Mouse (Mus musculus) cerebellum, postnatal 14 days (tissue): ENCODE results near the gene Psmd4.
"Not testable (repeated sequence)": the region's sequence is repeated elsewhere in the genome, so short reads cannot be mapped to it uniquely, and the experiment has no call there.

Source experiments
- DNase-seq, 2 experiments: peaks; one replicate each; pipeline ENCODE4 v3.0.0; 2021; ENCODE audit warnings: mixed read lengths in 2 of 2

Gene Psmd4

DNA sequence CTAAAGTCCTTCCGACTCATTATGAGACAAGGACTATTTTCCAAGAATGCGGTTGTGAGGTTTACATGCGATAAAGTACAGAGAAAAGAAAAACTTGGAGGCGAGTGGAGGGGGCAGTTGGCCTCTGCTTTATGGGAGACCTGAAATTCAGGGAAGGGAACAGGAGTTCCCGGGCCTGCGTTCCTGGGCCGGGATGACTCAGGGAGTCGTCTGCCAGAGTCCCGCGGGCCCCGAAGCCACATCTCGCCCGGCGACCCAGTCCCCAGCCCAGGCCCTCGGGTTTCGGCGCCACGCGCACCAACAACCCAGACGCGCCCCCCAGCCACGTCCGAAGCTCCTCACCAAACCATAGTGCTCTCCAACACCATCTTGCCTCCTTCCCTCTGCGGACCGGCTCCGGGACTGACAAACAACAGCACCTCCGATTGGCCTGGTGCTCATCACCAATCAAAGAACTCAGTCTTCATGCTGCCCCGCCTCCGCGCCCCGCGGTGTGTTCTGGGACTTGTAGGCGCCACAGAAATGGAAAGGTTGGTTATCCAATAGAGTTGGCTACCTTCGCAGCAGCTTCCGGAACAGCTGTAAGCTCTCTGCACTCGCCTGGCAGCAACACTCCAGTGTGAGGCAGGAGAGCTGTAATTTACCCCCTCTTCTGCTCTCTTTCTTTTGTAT is at the start of gene Psmd4:
Gene Psmd4 (minus strand): TSS at position 449 of the 672 bp plus-strand sequence.
- DNase-seq: peak; percentile 97 to 98

DNA sequence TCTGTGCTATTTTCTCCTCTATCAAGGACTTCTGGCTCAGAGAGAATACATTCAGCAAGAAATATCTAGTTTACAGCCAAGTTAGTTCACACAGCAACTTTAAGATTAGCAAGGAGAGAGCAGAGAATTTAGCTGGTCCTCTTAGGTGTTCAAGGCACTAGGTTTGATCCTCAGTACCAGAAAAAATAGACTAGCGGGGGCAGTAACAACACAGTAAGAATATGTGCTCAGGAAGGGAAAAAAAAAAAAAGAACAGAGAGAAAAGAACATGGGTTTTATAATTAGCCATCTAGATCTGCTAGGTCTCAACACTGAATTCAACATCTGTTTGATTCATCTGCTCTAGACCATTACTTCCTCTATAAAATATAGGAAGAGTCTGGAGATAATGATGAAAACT is 45.7 kb upstream of the Psmd4 start:
- no peak for DNase-seq

DNA sequence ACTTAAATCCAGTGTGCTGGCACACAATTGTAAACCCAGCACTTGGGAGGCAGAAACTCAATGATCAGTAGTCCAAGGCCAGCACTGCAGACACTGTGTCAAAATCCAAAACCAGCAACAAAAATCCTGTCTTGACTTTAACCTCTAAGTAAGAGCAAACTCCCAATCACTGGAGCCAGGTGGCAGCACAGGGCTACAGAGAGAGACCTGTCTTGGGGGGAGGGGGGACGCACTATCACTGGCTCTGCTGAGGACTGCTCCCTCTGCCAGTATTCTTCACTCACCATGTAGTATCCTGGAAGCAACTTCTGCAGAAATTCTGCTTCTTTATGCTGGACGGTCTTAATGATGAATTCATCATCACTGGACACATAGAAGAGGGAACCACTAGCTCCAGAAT is 29.2 kb upstream of the Psmd4 start:
- no peak for DNase-seq

DNA sequence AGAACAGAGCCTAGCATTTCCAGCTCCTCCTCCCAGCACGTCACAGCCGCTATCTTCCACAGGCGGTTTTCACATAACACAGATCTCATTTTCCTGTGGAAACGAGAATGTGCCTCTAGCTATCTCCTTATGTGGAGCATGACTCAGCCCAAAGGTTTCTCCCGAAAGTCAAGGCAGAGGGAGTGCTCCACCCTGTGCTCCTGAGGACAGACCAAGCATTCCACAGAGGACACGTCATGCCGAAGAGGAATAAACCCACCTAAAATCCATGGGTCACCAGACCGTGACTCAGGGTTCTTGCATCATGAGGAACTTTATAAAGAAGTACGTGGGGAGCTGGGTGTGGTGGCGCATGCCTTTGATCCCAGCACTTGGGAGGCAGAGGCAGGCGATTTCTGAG is 24.2 kb upstream of the Psmd4 start:
- no peak for DNase-seq

DNA sequence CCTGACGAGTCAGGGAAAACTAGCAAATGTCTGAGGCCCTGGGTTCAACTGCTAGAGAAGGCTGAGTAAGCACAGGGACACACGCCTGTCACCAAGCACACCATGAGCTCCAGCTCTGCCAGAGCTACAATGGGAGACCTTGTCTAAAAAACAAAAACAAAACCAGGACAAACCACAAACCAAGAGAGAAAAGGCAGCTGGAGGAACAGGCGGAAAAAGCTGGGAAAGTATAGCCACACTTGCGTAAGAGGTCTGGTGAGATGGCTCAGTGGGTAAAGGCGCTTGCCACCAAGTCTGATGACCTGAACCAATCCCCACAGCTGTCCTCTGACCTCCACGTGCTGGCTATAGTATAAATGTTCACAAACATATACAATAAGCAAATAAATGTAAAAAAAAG is 23.7 kb upstream of the Psmd4 start:
- no peak for DNase-seq

DNA sequence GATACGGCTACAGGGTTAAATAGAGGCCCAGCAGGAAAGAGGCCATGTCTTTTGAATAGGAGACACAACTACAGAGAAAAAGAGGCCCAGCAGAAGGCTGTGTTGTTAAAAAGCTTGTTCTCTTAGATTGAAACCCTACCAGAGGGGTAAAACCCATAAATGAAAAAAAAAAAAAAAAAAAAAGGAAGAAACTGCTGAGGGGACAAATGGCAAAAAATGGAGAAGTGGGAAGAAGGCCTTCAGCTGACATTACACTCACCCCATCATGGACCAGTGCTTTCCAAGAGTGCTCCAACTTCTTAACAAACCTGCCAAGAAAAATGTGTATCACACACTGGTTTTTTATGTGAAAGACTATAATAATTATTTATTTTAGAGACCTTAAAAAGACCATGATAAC is 23.1 kb upstream of the Psmd4 start:
- DNase-seq: no peak

DNA sequence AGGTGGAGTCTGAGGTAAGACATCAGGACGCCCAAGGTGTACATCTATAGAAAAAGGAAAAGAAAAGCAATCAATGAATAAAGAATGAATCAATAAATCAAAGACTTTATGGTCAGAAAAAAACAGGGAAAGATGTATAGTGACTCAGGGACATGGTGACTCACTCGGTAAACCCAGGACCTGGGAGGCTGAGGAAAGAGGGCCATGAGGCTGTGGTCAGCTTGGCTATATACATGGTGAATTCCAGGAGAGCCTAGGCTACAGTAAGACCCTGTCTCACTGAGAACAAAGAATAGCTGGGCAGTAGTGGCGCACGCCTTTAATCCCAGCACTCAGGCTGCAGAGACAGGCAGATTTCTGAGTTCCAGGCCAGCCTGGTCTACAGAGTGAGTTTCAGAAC is 21.3 kb upstream of the Psmd4 start:
- no peak for DNase-seq

DNA sequence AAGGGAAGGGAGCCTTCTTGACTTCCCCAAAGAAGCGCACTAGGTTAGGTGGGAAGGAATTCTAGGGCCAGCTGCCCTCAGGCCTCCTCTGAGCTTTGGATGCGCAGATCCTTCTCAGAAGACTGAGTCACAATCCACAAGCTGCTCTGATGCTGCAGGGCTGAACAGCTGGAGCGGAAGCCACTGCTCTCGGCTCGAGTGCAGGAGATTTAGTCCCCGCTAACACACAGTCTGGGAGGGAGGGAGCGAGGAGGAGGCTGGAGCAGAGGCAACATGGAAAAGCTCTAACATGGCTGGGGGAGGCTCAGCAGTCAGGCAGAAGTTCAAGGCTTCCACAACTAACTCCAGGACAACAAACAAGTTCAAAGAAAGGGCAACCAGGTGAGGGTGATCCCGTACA is 15.7 kb upstream of the Psmd4 start:
- no peak for DNase-seq

DNA sequence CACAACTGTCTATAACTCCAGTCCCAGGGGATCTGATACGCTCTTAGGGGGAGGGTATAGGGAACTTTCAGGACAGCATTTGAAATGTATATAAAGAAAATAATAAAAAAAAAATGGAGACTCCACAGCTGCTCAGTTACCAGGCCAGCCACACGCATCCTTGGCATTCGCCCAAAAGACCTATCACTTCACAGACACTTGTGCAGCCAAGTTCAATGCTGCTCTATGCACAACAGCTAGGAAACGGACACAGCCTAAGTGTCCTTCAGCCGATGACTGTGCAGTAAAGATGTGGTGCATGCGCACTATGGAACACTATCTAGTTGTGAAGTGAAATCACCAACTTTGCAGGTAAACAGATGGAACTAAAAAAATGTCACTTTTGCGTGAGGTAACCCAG is 13.9 kb upstream of the Psmd4 start:
- no peak for DNase-seq

DNA sequence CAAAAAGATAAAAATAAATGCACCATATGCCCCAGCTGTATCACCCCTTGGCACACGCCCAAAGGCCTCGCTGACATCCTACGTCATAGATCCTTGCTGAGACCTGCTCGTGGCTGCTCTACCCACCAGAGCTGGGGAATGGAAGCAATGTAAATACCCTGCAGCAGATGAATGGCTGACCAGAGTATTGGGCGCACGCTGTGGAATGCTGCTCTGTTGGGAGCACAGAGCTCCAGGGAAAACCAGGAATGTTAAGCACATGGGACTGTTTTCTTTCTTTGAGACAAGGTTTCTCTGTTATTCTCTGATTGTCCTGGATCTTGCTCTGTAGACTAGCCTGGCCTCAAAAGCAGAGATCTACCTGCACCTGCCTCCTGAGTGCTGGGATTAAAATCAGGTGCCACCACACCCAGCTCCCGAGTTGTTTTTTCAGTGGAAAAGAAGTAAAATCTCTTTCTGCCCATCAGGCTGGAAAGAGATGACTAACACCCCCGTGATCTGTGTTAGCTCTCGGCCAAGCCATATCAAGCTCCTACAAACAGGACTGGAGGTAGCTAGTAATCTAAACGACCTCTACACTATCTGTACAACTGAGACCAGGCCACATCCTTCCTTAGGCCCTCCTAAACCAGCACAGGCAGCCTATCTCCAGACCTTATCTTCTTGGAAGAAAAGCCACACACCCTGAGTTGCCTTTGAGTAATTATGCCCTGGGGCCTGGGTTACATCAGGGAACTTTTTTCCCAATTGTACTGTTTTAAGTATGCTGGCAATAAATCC is 12.3 kb upstream of the Psmd4 start:
- peak; percentile 46 to 58 for DNase-seq

DNA sequence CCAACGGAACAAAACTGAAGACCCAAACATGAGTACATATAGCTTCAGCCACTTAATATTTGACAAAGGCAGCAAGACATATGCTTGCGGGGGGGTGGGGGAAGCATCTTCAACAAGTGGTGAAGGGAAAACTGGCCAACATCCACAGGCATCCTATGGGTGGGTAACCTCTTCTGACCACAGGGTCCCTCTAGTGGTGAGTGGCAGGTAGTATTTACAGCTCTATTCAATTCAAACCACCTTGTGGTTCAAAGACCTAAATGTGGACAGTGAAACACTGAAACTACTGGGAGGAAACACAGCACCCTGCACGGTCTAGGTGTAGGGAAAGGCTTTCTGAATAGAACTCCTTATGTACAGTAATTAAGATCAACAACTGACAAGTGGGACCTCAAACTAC is 11.3 kb upstream of the Psmd4 start:
- DNase-seq: peak; percentile 60 to 70

DNA sequence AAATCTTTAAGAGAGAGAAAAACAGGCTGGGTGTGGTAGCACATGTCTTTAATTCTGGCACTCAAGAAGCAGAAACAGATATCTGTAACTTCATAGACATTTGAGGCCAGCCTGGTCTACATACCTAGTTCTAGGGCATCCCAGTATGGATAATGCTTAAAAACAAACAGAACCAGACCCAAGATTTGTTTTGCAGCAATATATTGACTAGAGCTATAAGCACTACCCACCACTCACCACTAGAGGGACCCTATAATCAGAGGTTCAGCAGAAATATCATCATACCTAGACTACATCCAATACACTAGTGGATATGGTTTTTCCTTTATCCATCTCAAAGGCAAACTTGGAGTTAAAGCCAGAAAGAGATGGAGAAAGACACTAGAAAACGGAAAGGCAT is 10.5 kb upstream of the Psmd4 start:
- peak; percentile 68 to 74 for DNase-seq

DNA sequence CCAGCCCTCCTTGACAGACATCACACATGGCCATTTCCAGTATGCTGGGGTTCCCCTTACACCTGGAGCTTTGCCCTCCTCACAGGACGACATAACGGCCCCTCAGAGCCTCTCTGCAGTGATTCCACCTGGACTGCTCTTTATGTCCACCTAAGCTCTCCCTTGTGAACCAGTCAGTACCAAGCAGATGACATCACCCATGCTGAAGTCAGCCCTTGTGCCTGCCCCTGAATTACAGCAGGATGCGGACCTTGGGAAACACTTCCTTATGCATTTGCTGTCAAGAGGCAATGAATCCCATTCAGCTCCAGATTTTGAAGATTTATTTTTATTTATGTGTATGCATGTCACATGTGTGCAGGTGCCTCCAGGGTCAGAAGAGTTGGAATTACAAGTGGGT is 5.5 kb upstream of the Psmd4 start:
- DNase-seq: no peak

DNA sequence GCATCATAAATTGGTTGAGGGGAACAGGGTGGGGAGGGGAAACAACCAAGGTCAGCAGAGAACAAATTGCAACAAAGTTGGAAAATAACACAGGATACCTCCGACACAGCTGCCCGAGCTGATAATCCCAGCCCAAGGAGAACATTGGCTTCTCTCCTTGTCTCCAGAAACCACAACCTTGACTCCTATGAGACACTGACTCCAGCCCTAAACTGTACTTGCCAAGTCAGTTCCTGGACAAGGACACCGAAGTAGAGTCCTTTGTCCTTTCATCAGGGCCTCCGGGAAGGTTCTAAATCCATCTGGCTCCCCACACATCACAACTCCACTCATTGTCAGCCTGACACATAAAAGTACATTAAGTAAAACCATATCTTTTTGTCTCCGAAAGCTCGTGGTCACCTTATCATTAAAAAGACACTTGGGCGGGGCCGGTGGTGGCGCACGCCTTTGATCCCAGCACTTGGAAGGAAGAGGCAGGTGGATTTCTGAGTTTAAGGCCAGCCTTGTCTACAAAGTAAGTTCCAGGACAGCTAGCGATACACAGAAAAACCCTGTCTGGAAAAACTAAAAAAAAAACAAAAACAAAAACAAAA is 4.1 kb upstream of the Psmd4 start:
- DNase-seq: no peak

DNA sequence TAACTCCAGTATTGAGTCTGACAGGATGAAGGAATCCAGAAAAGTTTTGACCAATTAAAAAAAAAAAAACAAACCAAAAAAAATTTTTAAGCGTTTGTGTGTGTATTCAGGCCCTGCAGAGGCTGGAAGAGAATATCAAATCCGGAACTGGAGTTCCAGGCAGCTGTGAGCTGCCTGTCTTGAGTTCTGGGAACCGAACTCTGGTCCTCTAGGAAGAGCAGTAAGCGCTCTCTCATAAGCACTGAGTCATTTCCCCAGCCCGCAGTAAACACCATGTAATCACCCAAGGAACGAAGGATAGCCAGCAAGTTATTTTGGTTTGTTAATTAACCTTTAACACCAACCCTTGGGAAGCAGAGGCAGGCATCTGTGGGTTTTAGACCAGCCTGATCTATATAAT is 837 bp upstream of the Psmd4 start:
- no peak for DNase-seq

DNA sequence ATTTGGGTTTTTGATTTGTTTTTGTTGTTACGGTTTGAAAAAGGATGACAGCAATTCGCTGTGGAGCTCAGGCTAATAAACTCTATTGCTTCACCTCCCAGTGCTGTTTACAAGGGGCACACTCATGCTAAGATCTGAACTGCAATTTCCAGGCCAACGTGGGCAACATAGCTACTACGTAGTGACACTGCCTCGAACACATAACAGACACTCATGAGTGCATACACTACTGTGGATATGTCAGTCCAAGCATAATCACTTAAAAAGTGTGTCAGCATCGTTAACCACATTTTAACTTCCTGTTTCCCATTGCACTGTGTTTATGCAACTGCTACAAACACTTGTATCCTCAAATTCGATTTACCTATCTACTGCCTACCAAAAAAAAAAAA is 420 bp upstream of the Psmd4 start:
- DNase-seq: no peak

DNA sequence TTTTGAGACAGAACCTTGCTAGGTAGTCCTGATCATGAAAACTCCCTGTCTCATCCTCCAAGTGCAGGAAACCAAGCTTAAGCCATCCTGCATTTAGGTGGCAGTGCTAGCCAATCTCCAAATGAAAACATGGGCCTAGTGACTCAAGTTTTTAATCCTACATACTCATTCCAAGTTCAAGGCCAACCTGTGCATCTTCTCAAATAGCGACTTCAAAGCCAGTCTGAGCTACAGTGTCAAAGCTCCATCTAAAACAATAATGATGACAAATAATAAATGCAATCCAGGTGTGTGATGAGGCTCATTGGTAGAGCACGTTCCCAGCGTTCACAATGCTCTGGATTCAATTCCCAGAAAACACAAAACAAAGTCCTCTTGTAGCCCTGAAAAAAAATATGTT is 789 bp downstream of the Psmd4 start:
- DNase-seq: no peak

DNA sequence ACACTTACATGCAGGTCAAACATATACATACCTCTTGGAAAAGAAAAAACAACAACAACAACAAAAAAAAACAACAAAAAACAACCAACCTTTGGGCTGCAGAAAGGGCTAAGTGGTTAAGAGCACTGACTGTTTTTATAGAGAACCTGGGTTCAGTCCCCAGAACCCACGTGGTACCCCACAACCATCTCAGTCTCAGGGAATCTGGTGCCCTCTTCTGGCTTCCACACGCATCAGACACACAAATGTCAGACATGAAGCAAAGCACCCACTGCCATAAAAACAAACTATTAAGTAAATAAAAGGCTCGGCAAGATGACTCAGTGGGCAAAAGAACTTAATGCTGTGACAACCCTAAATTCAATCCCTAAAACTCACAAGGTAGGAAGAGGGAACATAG is 12.5 kb downstream of the Psmd4 start:
- no peak for DNase-seq

DNA sequence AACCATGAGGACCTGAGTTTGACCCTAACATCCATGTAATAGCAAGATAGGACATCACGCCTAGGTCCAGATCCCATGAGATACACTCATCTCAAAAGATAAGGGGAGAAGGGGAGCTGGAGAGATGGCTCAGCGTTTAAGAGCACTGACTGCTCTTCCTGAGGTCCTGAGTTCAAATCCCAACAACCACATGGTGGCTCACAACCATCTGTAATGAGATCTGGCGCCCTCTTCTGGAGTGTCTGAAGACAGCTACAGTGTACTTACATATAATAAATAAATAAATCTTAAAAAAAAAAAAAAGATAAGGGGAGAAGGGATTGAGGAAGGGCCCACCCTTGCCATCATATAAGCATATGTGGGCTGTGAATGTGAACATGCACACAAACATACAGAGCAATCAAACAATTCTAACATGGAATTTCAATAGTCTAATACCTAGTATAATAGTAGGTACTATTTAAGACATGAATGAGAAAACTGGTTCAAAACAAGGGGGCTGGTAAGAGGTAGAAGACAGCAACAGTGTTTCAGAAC is 13.1 kb downstream of the Psmd4 start:
- not testable (repeated sequence) for DNase-seq

DNA sequence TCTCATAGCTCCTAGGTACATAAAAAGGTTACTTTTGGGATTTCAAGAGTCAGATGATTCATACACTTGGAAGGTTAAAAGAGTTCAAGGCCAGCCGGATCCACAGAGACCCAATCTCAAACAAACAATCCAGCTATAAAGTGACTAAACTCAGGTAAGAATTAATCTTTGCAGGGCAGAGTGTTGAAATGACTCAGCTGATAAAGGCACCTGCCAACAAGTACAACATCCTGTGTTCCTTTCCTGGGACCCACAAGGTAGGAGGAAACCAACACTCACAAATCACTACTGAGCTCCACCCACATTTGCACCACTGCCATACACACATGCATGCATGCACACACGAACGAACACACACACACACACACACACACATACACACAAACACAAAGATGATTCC is 13.8 kb downstream of the Psmd4 start:
- DNase-seq: no peak

DNA sequence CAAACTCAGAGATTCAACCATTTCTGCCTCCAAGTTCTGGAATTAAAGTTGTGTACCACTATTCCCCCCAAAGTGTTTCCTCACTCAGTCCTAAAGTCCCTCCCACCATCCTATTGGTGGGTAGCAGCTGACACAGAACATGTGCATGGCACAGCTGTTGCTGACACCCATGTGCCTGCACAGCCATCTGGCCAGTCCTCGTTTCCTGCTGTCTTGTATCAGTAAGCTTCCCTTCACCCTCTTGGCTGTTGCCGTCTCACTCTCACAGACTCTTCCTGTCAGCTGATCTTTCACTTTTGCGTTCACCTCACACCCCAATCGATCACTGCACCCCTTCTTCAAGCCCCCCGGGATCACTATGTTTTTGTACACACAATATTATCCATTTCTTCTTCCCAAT is 14.7 kb downstream of the Psmd4 start:
- no peak for DNase-seq

DNA sequence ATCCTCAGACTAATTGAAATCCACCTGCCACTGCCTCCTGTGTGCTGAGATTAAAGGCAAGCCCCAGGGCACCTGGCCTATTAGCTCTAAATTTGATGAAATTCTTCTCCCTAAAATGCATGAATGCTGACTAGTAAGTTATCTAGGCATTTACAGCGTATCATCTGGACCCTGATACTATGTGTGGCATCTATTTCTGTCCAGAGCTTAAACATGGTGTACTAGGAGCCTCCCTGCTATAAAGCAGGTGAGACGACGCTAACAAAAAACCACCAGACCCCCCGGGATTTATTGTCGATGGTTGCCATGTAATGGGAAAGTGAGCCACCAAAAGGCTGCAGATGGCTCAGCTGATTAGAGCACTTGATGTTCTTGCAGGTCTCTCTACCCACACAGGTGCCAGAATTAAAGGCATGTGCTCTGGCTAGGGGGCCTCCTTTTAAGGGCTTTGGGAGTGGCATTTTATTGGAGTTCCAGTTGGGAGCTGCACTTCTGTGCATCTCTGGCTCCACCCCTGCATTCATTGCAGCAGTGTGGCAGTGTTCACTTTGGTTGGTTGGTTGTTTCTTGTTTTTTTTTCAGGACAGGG is 15.3 kb downstream of the Psmd4 start:
- DNase-seq: no peak

DNA sequence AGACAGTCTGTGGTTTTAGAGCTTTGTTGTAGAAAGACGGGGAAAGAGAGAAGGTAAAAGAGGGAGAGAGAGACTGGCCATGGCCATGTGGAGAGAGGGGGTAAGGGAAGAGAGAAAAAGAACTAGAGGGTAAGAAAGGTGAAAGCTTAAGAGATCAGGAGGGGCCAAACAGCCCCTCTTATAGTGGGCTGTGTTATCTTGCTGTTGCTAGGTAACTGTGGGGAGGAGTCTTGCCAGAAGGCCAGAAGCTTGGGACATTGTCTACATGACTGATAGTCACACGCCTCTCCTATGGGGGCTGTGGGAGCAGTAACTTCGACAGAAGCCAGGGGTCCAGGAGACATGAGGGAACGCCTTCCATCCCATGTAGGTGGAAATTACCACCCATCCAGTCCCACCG is 17.2 kb downstream of the Psmd4 start:
- DNase-seq: no peak

DNA sequence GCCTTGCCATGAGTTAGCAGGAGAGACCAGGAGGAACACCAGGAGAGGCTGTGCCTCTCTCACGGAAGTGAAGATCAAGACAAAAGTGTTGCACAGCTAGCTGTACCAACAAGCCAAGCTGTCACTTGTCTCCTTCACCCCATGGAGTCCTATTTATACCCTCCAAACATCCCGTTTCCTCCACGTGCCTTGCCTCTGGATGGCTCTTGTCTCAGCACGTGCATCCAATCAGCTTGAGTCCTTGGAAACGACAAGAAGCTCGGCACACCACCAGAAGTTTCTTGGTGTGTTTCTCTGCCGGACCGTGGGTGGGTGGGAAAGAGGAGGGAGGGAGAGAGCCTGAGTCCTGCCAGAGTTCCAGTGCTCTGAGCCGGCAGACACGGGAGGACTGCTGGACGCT is 17.9 kb downstream of the Psmd4 start:
- DNase-seq: peak in 1 of 2 experiments; percentile 63
